Mouse (Mus musculus): ENCODE measurements around the gene Phlpp1.

The Phlpp1 gene

DNA sequence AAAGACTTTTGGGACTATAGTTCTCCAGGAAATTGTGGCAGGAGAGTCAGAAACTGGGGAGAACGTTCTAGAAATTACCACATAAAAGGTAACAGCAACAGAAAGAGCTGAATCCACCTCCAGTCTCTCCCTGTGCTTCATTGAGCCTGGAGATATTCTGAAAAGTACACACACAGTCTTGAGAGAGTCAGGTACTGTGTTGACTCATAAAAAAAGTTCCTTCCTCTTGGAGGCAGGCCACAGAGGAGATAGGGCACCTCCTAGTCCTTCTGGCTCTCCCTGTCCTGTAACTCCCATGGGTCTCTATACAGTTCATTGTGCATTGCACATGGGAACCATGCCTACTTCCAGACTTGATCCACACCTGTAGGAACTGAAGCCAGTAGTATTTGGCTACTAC is 149.0 kb downstream of the Phlpp1 start:
- DNase-seq: no peak

DNA sequence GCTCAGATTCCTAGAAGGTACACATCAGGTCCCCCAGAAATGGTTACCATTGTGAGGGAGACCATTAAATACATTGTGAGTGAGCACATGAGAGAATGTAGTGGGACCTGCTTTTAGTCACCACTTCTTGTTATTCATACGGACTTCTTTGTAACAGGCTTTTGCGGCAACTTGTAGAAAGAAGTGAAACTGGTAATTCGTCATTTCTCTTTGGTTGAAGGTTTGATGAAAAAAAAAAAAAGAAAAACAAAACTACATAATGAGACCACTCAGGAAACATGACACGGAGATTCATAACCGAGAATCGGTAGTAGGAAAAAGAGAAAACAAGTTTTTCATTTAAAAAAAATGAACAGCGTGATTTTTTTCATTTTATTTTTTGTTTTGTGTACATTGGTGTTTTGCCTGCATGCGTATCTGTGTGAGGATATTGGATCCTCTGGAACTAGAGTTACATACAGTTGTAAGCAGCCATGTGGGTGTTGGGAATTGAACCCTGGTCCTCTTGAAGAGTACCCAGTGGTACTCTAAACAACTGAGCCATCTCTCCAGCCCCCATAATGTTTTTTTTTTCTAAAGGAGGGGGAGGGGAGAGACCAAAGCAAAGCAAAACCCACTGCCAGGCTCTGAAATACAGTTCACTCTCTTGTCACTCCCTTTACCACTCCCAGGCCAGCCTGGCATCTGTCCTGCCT is 150.0 kb downstream of the Phlpp1 start:
- no peak for DNase-seq

DNA sequence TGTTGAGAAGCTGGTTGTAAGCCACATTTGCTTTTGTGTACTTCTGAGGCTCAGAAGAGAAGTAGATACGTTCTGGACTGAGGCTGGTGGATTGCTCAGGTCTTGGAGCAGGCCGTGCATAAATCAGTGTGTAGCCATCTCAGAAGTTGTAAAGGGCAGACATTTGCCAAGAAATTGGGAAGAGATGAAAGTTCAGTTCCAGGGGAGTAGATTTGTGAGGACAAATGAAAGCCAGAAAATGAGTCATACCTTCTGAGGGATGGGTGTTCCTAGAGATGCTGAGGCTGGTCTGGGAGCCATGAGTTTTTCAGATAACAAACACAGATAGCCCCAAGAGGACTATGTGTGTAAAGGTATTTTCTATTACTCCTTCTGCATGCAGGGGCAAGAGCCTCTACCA is 155.1 kb downstream of the Phlpp1 start:
- no peak for DNase-seq

DNA sequence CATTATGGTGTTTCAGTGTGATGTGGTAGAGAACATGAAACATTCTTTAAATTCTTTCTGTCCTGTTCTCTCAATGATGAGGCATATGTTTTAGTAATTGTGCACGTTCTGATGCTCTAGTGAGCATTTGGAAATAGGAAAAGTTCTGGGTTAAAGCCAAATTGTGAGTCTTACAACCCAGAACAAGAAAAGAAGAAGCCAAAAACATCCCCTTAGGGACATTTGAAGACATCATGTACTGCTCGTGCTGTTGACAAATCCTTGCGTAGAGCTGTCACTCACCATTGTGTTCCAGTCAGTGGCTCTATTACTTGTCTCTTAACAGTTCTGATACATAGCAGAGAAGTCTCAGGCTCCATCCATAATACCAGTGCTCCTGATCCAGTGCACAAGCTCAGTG is 170.5 kb downstream of the Phlpp1 start:
- no peak for DNase-seq

DNA sequence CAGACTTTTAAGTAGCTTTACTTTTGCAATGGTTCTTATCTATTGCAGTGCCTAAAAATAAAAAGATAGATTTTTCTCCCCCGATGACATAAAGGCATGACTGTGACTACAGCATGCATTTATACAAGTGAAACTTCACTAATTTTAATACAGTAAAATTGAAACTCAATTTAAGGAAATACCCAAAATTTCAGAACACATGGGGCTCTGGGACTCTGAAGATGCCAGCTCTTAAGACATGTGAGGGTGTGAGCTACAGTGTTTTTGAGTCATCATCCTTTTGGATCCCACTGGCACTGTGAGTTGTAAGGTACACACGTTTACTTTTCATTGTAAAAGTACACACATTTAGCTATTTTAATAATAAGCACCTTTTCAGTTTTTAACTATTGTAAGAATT is 173.7 kb downstream of the Phlpp1 start:
- DNase-seq: no peak

DNA sequence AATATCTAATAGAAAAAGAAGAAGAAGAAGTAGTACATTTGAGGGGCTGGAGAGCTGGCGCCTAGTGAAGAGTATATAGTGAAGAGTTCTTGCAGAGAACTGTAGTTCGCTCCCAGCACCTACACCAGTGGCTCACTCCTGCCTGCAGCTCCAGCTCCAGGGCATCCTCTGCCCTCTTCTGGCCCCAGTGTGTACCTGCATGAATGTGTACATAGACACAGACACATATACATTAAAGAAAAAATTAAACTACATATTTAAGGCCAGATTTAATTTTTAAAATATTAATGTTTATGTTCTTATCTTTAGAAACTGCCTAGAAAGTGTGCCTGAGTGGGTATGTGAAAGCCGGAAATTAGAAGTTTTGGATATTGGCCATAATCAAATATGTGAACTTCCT is 175.2 kb downstream of the Phlpp1 start:
- DNase-seq: no peak

DNA sequence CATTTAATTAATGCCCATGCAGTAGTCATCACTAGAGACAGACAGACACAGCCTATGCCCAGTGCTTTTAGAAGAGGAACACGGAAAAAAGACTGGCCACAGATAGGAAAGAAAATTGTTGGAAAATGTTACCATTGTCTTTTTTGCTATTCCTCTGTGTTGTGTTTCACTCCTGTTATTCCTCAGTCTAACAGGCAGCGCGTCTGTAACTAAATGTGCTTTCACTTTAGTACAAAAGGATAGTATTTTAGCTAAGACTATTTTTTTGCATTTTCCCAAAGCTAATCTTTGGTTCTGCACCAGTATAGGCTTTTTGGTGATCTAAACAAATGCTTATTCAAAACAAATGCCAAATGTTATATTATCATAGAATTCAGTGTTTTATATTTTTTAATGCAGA is 177.6 kb downstream of the Phlpp1 start:
- DNase-seq: no peak

DNA sequence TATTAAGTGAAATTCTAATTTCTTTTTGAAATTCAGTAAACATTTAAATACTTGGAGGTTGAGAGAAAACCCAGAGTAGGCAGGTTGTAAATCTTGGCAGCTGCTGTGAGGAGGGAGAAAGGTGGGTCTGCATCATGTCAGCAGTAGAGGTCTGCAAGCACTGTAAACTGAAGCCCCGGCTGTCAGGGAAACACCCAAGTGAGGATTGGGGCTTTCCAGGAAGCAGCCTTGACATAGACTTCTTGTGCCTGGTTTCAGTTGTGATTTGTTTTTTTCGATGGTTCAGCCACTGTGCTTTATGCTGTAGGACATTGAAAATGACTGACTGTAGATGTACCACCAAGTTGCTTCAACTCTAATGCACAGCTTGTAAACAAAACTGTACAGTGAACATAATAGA is 180.0 kb downstream of the Phlpp1 start:
- DNase-seq: no peak

DNA sequence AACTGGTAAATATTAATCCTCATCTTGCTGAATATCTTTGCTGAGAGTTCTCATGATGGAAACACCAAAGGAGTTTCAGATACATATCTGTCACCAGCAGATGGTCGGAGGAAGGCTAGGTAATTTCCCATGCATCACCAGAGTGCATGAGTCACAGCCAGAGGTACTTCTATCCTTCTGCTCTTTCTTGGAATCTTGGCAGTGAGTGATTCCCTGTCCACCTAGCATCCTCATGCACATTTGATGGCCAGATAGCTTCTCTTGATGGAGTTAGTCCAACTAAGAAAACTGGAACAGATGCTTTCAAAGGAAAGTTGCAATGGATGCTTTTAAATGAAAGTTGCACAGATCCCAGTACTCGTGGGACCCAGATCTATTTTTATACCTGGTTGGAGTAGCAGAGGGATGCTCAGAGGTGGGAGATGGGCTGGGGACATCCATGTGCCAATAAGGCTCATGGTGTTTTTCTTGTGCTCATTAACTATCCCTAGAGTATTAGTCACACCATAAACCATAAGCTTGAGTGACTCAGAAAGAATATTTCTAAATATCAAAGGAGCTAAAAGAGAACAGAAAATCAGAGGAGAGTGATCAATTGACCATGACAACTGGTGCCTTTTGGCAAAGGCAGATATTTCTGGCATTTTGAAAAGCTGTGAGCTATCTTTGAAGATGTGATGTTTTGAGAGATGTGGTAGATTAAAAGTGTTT is 181.4 kb downstream of the Phlpp1 start:
- peak; percentile 28 to 49 for DNase-seq

DNA sequence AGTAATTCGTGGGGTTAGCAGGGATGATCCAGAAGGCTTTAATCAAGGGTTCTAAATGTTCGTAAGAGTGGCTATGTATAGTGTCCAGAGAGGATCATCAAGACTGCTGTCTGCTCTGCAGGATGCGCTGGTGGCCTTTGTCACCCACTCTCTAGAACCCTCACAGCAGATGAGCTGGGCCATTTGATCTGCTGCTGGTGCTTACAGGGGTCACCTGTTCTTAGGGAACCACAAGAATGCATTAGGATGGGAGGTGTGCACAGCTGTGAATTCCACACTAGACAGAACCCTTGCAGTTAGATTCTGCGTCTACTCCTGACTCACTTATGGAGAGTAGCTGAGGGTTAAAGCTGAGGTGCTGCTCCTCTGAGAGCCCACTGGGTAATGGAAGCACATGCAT is 182.4 kb downstream of the Phlpp1 start:
- DNase-seq: no peak

DNA sequence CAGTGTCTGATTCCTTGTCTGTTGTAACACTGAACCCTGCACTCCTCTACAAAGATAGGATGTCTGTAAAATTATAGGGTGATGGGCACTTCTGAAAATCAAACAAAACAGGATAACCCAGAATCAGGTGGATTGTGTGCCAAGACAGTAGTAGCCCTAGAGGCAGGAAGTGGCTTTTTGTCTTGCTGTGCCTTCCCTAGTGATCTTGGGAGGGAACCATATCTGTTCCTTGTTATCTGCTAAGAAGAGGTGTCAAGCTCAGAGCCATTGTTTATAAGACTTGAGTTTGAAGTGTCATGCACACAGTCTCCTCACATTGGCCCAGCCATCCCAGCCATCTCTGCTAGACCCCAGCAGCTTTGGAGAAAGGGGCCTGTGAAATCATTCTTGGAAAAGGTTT is 187.9 kb downstream of the Phlpp1 start:
- no peak for DNase-seq

DNA sequence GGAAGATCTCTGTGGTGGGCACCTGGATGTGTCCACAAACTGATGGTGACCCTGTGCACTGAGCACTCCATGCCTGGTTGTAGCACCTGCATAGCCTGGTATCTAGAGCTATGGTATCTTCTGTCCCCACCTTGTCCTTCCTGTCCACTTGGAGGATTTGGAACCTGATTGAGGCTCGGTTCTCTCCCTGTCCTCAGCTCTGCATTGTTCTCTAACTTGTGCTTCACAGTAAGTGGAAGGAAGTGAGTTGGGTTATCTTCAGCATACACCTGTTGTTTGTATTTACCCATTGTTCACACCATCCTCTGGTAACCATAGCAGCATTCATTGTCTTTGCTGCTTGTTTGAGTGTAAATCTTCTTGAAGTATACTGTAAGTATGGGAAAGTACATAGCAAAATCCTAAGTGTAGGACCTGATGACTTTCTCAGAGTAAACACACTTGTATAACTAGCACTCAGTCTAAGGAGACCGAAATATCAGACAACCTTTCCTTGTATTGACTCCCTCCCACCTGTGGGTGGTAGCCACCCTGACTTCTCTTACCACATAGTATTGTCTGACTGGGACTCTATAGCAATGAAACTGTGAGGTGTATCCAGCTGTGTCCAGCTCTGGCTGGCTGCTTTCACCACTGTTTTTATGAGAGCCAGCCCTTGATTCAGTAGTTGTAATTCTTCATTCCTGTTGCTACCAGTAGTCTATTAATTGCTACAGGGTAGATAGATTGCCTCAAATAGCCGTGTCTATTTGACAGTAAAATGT is 191.5 kb downstream of the Phlpp1 start:
- DNase-seq: no peak

DNA sequence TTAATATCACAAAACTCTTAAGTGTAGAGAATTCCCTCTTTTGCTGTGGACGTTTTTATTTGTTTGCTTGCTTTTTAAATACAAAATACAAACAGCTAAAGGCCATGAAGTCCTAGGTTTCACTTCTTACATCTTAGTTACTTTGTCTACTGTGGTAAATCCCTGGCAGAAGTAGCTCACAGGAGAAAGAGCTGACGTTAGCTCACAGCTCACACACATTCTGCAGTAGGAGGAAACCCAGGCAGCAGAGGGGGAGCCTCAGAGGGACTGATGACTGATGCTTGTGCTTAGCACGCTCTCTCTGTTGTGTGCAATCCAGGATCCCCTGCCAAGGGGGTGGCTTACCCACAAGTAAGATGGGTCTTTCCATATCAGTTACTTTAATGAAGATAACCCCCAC is 197.8 kb downstream of the Phlpp1 start:
- no peak for DNase-seq

DNA sequence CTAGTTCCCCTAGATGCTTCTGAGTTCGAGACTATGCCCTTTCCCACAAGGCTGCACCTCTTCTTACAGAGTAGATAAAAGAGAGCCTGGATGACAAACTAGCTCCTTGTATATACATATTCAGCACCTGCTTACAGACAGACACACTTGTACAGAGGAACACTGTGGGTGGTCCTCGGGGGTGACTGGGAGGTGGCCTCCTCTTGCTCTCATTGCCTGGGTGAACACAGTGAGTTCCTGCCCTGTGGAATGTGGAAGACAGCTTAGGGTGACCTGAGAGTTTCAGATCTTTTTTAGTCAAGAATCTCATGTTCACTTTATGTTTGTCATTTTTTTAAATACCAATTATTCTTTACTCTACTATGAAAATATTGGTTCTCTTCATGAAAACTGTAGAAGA is 200.9 kb downstream of the Phlpp1 start:
- no peak for DNase-seq

DNA sequence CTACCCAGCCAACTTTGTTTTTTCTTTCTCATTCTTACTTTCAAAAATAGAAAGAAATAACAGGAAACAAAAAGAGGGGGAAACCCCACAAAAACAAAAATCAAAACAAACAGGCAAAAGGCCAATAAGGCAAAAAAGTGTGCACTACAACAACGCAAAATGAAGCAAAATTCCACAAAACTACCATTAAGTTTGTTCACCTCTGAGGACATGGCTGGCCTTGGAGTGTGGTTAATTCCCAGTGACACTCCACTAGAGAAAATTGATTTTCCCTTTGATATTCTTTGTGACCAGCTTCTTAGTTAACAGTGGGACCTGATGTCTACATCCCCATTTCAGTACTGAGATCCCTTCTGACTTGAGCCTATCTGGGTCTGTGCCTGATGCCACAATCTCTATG is 202.1 kb downstream of the Phlpp1 start:
- DNase-seq: no peak

DNA sequence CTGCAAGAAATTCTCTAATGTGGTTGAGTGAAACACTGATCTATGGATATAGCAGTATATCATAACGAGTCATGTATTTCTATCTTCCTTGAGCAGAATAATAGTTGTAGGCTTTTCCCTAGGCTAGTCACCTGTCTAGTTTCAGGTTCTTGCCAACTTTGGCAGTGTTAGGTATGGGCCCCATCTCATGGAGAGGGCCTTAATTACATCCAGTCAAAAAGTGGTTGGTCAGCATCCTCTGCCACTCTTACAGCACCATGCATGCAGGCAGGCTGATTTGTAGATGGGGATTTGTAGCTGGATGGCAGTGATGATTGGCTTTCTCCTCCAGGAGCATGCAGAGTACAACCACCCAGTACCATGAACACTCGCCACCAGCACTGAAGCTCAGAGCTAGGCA is 202.7 kb downstream of the Phlpp1 start:
- DNase-seq: peak in 1 of 2 experiments; percentile 31

DNA sequence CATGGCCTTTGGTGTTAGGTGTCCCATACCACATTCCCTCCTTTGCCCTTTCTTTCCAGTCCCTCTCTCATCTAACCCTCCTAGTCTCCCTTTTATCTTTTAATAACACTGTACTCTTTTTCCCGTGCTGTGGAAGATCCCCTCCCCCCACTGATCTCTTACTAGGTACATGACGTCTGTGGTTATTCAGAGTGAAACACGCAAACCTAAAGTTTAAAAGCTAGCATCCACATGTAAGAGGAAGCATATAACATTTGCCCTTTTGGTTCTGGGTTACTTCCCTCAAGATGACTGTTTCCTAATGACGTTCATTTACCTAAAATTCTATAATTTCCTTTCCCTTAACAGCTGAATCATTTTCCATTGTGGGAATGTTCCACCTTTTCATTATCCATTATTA is 203.4 kb downstream of the Phlpp1 start:
- DNase-seq: no peak

DNA sequence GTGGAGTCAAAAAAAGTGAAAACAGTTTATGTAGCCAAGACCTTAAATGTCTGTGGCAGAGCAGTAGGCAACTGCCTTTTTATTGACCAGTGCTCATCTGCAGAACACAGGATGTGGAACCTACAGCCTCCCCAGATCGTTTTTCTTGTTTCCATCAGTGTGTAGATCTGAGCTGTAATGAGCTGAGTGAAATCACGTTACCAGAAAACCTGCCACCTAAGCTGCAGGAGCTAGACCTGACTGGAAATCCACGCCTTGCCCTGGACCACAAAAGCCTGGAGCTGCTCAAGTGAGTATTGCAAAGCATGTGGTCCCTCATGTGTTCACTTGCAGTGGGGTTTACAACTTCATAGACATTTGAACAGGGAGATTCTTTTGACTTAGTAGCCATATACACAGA is 204.5 kb downstream of the Phlpp1 start:
- DNase-seq: no peak

DNA sequence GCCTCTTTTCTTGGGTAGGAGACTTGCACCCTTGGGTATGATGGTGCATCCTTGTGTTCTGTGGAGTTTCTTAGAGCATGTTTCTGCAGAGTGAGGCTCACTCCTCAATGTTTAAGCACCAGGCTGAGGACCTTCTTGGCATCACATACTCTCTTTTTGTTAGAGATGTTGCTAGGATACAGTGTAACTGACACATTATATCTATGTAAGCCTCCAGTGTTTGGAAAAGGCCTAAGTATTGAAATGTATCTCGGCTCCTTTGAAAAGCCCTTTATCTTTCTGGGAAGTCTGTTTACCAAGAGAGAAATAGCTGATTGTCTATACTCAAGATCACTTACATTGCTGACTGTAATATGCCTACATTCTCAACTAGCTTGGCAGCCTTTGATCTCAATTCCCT is 208.9 kb downstream of the Phlpp1 start:
- no peak for DNase-seq

DNA sequence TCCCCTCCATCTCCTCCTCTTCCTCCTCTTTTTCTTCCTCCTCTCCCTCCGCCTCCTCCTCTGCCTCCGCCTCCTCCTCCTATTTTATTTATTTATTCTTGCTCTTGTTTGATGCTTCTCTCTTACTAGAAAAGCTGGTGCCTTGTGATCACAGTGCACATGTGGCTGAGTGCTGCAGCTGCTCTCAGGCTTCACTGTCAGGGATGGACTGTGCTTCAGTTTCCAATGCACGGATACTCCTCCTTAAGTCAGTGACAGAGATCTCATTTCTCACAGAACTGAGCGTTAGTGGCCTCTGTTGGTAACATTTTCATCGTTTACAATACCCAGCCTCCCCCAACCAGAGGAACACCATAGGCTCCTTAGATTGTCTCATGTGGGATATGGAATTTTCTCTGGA is 215.0 kb downstream of the Phlpp1 start:
- DNase-seq: no peak

DNA sequence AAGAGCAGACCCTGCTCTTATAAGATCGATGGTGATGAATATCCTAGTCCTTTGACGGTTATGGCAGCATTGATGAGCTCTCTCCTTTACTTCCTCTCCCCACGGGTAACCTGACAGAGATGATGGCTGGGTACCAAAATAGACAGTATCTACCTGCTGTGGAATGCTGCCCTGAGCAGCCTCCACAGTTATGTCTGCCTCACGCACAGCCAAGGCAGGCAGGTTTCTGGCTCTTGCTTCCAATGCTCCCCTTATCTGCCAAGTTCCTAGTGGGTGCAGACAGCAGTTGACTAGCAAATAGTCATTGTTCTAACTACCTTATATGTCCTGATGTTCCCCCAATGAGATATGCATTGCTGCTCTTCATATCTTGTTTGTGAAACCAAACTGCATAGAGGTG is 215.7 kb downstream of the Phlpp1 start:
- DNase-seq: no peak

DNA sequence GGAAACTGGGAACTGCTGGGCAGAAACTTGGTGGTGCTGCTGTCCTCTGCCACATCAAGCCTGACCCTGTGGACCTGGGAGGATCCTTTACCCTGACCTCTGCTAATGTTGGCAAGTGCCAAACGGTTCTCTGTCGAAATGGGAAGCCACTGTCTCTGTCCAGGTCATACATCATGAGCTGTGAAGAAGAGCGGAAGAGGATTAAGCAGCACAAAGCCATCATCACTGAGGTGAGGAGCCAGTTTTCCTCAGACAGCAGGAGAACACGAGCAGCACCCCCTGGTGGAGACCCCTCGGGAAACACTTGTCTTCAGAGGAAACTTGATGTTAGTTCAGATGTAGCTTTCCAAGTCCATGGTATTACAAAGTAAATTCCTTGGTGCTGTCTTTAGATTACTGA is 218.1 kb downstream of the Phlpp1 start:
- peak; percentile 34 to 39 for DNase-seq

DNA sequence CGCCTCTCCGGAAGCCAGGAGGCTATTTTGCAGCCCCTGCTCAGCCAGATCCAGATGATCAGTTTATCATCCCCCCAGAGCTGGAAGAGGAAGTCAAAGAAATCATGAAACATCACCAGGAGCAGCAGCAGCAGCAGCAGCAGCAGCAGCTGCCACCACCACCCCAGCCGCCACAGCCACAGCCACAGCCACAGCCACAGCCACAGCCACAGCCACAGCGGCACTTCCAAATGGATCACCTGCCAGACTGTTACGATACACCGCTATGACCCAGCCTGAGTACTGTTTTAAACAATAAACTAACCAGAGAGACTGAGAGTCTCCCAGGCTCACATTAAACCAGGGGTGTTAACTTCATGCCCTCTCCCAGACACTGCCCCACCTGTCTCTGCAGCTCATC is 221.5 kb downstream of the Phlpp1 start:
- DNase-seq: no peak

DNA sequence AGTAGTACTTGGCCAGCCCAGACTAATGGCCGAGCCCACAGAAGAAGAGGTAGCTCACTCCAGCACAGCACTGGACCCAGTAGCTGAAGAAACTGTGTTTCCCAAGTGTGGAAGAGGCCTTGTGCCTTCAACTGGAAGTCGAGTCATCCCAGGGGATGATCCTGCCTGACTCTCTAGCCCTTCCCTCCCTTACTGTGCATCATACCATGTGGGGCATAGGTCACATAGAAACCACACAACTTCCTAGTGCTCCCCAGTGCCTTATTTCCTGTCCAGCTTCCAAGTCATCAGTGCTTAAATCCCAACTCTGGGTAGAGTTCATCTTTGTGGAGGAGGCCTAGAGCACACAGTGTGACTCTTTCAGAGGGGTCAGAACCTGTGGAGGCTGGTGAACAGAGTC is 223.1 kb downstream of the Phlpp1 start:
- no peak for DNase-seq
